In the genomic region with DNA sequence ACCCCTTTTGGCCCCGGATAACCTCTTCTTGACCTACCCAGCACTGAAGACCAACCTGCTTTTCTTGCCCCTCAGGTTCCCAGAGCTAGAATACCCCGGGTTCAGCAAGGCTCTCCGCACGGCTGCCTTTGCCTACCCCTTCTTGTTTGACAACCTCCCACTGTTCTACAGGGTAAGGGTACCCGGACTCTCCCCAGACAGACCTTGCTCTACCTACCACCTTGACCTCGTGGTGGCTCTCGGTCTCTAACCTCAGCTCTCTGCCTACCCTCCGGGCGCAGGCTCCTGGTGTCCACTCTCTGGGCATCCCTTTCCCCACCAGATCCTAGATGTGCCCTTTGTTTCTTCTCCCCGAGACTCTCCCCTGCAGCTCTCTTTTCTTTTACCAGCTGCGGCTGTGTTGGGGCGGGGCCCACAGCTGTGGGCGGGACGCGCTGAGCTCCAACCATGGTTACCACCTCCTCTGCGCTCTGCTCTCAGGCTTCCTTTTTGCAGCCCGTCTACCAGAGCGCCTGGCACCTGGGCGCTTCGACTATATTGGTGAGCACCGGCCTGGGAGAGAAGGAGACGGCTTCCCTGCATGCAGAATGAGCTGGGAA, we compare ENCODE assay signal across 8 mouse cellular contexts. TPM values are rescaled to one million over a fixed set of nuclear protein-coding genes. Genes with fewer than 3 reads are reported as not detected.
DNase-seq lines count a peak whose midpoint lies in the region; ATAC-seq lines count a peak whose summit lies in the region.
"Not testable (repeated sequence)": the region's sequence is repeated elsewhere in the genome, so short reads cannot be mapped to it uniquely, and the experiment has no call there.

No protein-coding gene starts in this region.

- WGBS in embryonic facial prominence, embryonic 11.5 days: 4% methylated on average over 18 of the region's 22 CpGs
- WGBS in intestine, embryonic 14.5 days: 4% methylated on average over 18 of the region's 22 CpGs
- WGBS in lung, embryonic 15.5 days: 9% methylated on average over 21 of the region's 22 CpGs
- 3% methylated on average over 18 of the region's 22 CpGs for WGBS in neural tube, embryonic 11.5 days

- DNase-seq in CD8-positive naive resting alpha-beta T cell, adult 2 months (ENCODE audit: low read depth in 2 of 2, low spot score in 2 of 2): peak; percentile 16 to 31
- DNase-seq in embryonic facial prominence, embryonic 11.5 days (ENCODE audit: low spot score): peak; percentile 30
- DNase-seq in intestine, embryonic 14.5 days (ENCODE audit: low spot score): not testable (repeated sequence)
- DNase-seq in left cerebral cortex, adult 8-10 months (ENCODE audit: low spot score in 2 of 2): peak; percentile 58 to 69
- DNase-seq in neural tube, embryonic 11.5 days (ENCODE audit: low spot score): peak; percentile 63
- DNase-seq in spleen, postnatal 4 days (ENCODE audit: low spot score in 2 of 2): peak; percentile 65 to 80

- H3K4me1 ChIP-seq in embryonic facial prominence, embryonic 11.5 days (ENCODE audit: control insufficient read depth, insufficient read depth, low read length); intestine, embryonic 14.5 days (replicated peaks; ENCODE audit: control insufficient read depth, insufficient read depth, low read length); neural tube, embryonic 11.5 days (ENCODE audit: control insufficient read depth, insufficient read depth, low read length): not testable (repeated sequence)
- peaks cover 18% of the 10 kb centered on the region for H3K4me1 ChIP-seq in lung, embryonic 15.5 days

- not testable (repeated sequence) for H3K9me3 ChIP-seq in embryonic facial prominence, embryonic 11.5 days (replicated peaks; ENCODE audit: control insufficient read depth, low read length); intestine, embryonic 14.5 days (ENCODE audit: control insufficient read depth, low read length); lung, embryonic 15.5 days; neural tube, embryonic 11.5 days (ENCODE audit: control insufficient read depth, low read length)

- peak; percentile 86 for ATAC-seq in embryonic facial prominence, embryonic 11.5 days (replicated peaks; ENCODE audit: insufficient number of reproducible peaks, low FRiP score, low TSS enrichment, low read depth)
- ATAC-seq in granulocyte monocyte progenitor cell, adult 5-6 weeks (replicated peaks; ENCODE audit: poor library complexity, severe bottlenecking): peak; percentile 81
- ATAC-seq in intestine, embryonic 14.5 days (replicated peaks; ENCODE audit: low FRiP score, low TSS enrichment, low read depth): peak; percentile 62
- ATAC-seq in lung, embryonic 15.5 days (ENCODE audit: borderline replicate concordance, extremely low read depth, low FRiP score, low TSS enrichment): peak; percentile 61; the same call in 1 of the 2 replicates
- peak; percentile 79 for ATAC-seq in neural tube, embryonic 11.5 days (ENCODE audit: insufficient read depth, low FRiP score, low TSS enrichment)

- peaks cover 18% of the 10 kb centered on the region for H3K27me3 ChIP-seq in embryonic facial prominence, embryonic 11.5 days (ENCODE audit: control insufficient read depth, insufficient read depth, low read length)
- peaks cover 16% of the 10 kb centered on the region for H3K27me3 ChIP-seq in intestine, embryonic 14.5 days (replicated peaks; ENCODE audit: control insufficient read depth, insufficient read depth, low read length)
- peaks cover 13% of the 10 kb centered on the region for H3K27me3 ChIP-seq in lung, embryonic 15.5 days
- peaks cover 15% of the 10 kb centered on the region for H3K27me3 ChIP-seq in neural tube, embryonic 11.5 days (ENCODE audit: control insufficient read depth, insufficient read depth, low read length)

- H3K4me2 ChIP-seq in embryonic facial prominence, embryonic 11.5 days (ENCODE audit: low read depth, low read length): peak overlapping the region; percentile 29
- peak overlapping the region; percentile 32 for H3K4me2 ChIP-seq in intestine, embryonic 14.5 days (ENCODE audit: low read length)
- H3K4me2 ChIP-seq in lung, embryonic 15.5 days: peak overlapping the region; percentile 49; the same call in 1 of the 2 replicates
- peak overlapping the region; percentile 13; the same call in 1 of the 2 replicates for H3K4me2 ChIP-seq in neural tube, embryonic 11.5 days (ENCODE audit: low read depth)

- not testable (repeated sequence) for H3K36me3 ChIP-seq in embryonic facial prominence, embryonic 11.5 days (replicated peaks; ENCODE audit: control insufficient read depth, insufficient read depth, low read depth, low read length); intestine, embryonic 14.5 days (ENCODE audit: control insufficient read depth, insufficient read depth, low read length); lung, embryonic 15.5 days; neural tube, embryonic 11.5 days (ENCODE audit: control insufficient read depth, insufficient read depth, low read length)

- not testable (repeated sequence) for H3K9ac ChIP-seq in embryonic facial prominence, embryonic 11.5 days (replicated peaks; ENCODE audit: low read length); intestine, embryonic 14.5 days (ENCODE audit: low read length); lung, embryonic 15.5 days; neural tube, embryonic 11.5 days (ENCODE audit: low read length)

- H3K27ac ChIP-seq in embryonic facial prominence, embryonic 11.5 days (replicated peaks; ENCODE audit: low read depth, low read length); intestine, embryonic 14.5 days (ENCODE audit: low read depth); lung, embryonic 15.5 days; neural tube, embryonic 11.5 days (ENCODE audit: low read depth, low read length): not testable (repeated sequence)

- H3K4me3 ChIP-seq in embryonic facial prominence, embryonic 11.5 days (ENCODE audit: low read depth, low read length); intestine, embryonic 14.5 days (ENCODE audit: low read depth, low read length); neural tube, embryonic 11.5 days (ENCODE audit: low read depth, low read length): not testable (repeated sequence)
- peak overlapping the region; percentile 19; the same call in 1 of the 2 replicates for H3K4me3 ChIP-seq in lung, embryonic 15.5 days

RNA-seq across cellular contexts. Expression of a gene that starts 2.5 kb away (rescaled TPM):
- polyA plus RNA-seq in embryonic facial prominence, embryonic 11.5 days (2014; fragmentation: Nextera tagmentation; extraction: Ambion mirVana): 0.60 and 0.82 TPM in 2 replicates
- total RNA-seq in granulocyte monocyte progenitor cell, adult 5-6 weeks (2014; fragmentation: Nextera tagmentation): not detected in 2 replicates
- total RNA-seq in granulocyte monocyte progenitor cell, adult 5-6 weeks (2017): not detected in 2 replicates
- 1.5 and 2.4 TPM in 2 replicates for polyA plus RNA-seq in intestine, embryonic 14.5 days (2014; fragmentation: Nextera tagmentation; extraction: Ambion mirVana)
- 10 to 100 TPM; 14.4 to 16.7 (median 14.8) TPM for total RNA-seq in left cerebral cortex, adult 8-10 months (2022)
- 9.5 and 10.1 TPM in 2 replicates for polyA plus RNA-seq in lung, embryonic 15.5 days (2015; fragmentation: Nextera tagmentation; extraction: Ambion mirVana)
- polyA plus RNA-seq in neural tube, embryonic 11.5 days (2014; fragmentation: Nextera tagmentation; extraction: Ambion mirVana): 1.1 and 1.2 TPM in 2 replicates

RNA-seq across cellular contexts. Expression of a gene that starts 5.6 kb away (rescaled TPM):
- 0.32 TPM in 1 of 2 replicates, not detected in the other for polyA plus RNA-seq in embryonic facial prominence, embryonic 11.5 days (2014; fragmentation: Nextera tagmentation; extraction: Ambion mirVana)
- not detected in 2 replicates for total RNA-seq in granulocyte monocyte progenitor cell, adult 5-6 weeks (2014; fragmentation: Nextera tagmentation)
- not detected in 2 replicates for total RNA-seq in granulocyte monocyte progenitor cell, adult 5-6 weeks (2017)
- polyA plus RNA-seq in intestine, embryonic 14.5 days (2014; fragmentation: Nextera tagmentation; extraction: Ambion mirVana): 0.28 and 0.30 TPM in 2 replicates
- total RNA-seq in left cerebral cortex, adult 8-10 months (2022): 1 to 10 TPM in 2 of 4 experiments, under 1 TPM in 2; 0.63 to 2.3 (median 1.3) TPM
- polyA plus RNA-seq in lung, embryonic 15.5 days (2015; fragmentation: Nextera tagmentation; extraction: Ambion mirVana): not detected in 2 replicates
- 0.31 TPM in 1 of 2 replicates, not detected in the other for polyA plus RNA-seq in neural tube, embryonic 11.5 days (2014; fragmentation: Nextera tagmentation; extraction: Ambion mirVana)

RNA-seq across cellular contexts. Expression of a gene that starts 11.6 kb away (rescaled TPM):
- polyA plus RNA-seq in embryonic facial prominence, embryonic 11.5 days (2014; fragmentation: Nextera tagmentation; extraction: Ambion mirVana): not detected in 2 replicates
- not detected in 2 replicates for total RNA-seq in granulocyte monocyte progenitor cell, adult 5-6 weeks (2014; fragmentation: Nextera tagmentation)
- total RNA-seq in granulocyte monocyte progenitor cell, adult 5-6 weeks (2017): not detected in 2 replicates
- not detected in 2 replicates for polyA plus RNA-seq in intestine, embryonic 14.5 days (2014; fragmentation: Nextera tagmentation; extraction: Ambion mirVana)
- total RNA-seq in left cerebral cortex, adult 8-10 months (2022): 1 to 10 TPM in 3 of 4 experiments, not detected in 1; 1.1 to 1.8 (median 1.3) TPM
- polyA plus RNA-seq in lung, embryonic 15.5 days (2015; fragmentation: Nextera tagmentation; extraction: Ambion mirVana): not detected in 2 replicates
- not detected in 2 replicates for polyA plus RNA-seq in neural tube, embryonic 11.5 days (2014; fragmentation: Nextera tagmentation; extraction: Ambion mirVana)

RNA-seq across cellular contexts. Expression of a gene that starts 17.3 kb away (rescaled TPM):
- polyA plus RNA-seq in embryonic facial prominence, embryonic 11.5 days (2014; fragmentation: Nextera tagmentation; extraction: Ambion mirVana): 0.57 TPM in 1 of 2 replicates, not detected in the other
- total RNA-seq in granulocyte monocyte progenitor cell, adult 5-6 weeks (2014; fragmentation: Nextera tagmentation): not detected in 2 replicates
- not detected in 2 replicates for total RNA-seq in granulocyte monocyte progenitor cell, adult 5-6 weeks (2017)
- 0.64 TPM in 1 of 2 replicates, not detected in the other for polyA plus RNA-seq in intestine, embryonic 14.5 days (2014; fragmentation: Nextera tagmentation; extraction: Ambion mirVana)
- total RNA-seq in left cerebral cortex, adult 8-10 months (2022): 1 to 10 TPM in 1 of 4 experiments, not detected in 3; 2.8 TPM
- polyA plus RNA-seq in lung, embryonic 15.5 days (2015; fragmentation: Nextera tagmentation; extraction: Ambion mirVana): 0.53 TPM in 1 of 2 replicates, not detected in the other
- not detected in 2 replicates for polyA plus RNA-seq in neural tube, embryonic 11.5 days (2014; fragmentation: Nextera tagmentation; extraction: Ambion mirVana)

RNA-seq across cellular contexts. Expression of a gene that starts 30.9 kb away (rescaled TPM):
- polyA plus RNA-seq in embryonic facial prominence, embryonic 11.5 days (2014; fragmentation: Nextera tagmentation; extraction: Ambion mirVana): 33.3 and 39.3 TPM in 2 replicates
- 50.8 and 53.1 TPM in 2 replicates for total RNA-seq in granulocyte monocyte progenitor cell, adult 5-6 weeks (2014; fragmentation: Nextera tagmentation)
- total RNA-seq in granulocyte monocyte progenitor cell, adult 5-6 weeks (2017): 64.1 and 79.0 TPM in 2 replicates
- 39.4 and 40.1 TPM in 2 replicates for polyA plus RNA-seq in intestine, embryonic 14.5 days (2014; fragmentation: Nextera tagmentation; extraction: Ambion mirVana)
- total RNA-seq in left cerebral cortex, adult 8-10 months (2022): 10 to 100 TPM; 80.2 to 90.1 (median 83.9) TPM
- polyA plus RNA-seq in lung, embryonic 15.5 days (2015; fragmentation: Nextera tagmentation; extraction: Ambion mirVana): 49.4 and 53.1 TPM in 2 replicates
- polyA plus RNA-seq in neural tube, embryonic 11.5 days (2014; fragmentation: Nextera tagmentation; extraction: Ambion mirVana): 48.8 and 57.2 TPM in 2 replicates
